Mouse (Mus musculus) intestine, postnatal 0 days (tissue): Measurements from ENCODE around the gene Med15. TPM values are rescaled to one million over a fixed set of nuclear protein-coding genes. Genes with fewer than 3 reads are reported as not detected.

ENCODE experiments used
- ATAC-seq: fragments of 200-750 bp; cut with Nextera tagmentation; 2 replicates; pipeline ENCODE4 v1.8.0; 2017; ENCODE audit warnings: mild to moderate bottlenecking, moderate TSS enrichment, moderate library complexity
- H3K27ac ChIP-seq: fragments of 300-500 bp; sonication (generic); 2 replicates; pipeline ENCODE4 v1.5.1; 2014; ENCODE audit warnings: mild to moderate bottlenecking, low read depth, low read length, moderate library complexity
- H3K27me3 ChIP-seq: fragments of 300-500 bp; sonication (generic); replicated peaks from 2 replicates; pipeline ENCODE4 v1.6.1; 2014; ENCODE audit warnings: low read length, mixed read lengths; ENCODE audit not compliant: control insufficient read depth, insufficient read depth
- H3K36me3 ChIP-seq: fragments of 300-500 bp; sonication (generic); 2 replicates; pipeline ENCODE4 v1.6.1; 2014; ENCODE audit warnings: mild to moderate bottlenecking, moderate library complexity; ENCODE audit not compliant: control insufficient read depth, insufficient read depth
- H3K4me1 ChIP-seq: fragments of 300-500 bp; sonication (generic); replicated peaks from 2 replicates; pipeline ENCODE4 v1.6.1; 2014; ENCODE audit warnings: antibody characterized with exemption, low read length, mixed read lengths; ENCODE audit not compliant: control insufficient read depth, insufficient read depth
- H3K4me2 ChIP-seq: fragments of 300-500 bp; sonication (generic); replicated peaks from 2 replicates; pipeline ENCODE4 v1.6.1; 2014; ENCODE audit warnings: low read depth, mild to moderate bottlenecking, moderate library complexity
- H3K4me3 ChIP-seq: fragments of 300-500 bp; sonication (generic); 2 replicates; pipeline ENCODE4 v1.5.1; 2014; ENCODE audit warnings: low read depth, low read length
- H3K9ac ChIP-seq: fragments of 300-500 bp; sonication (generic); 2 replicates; pipeline ENCODE4 v1.6.1; 2014; ENCODE audit warnings: mild to moderate bottlenecking, low read depth, low read length
- H3K9me3 ChIP-seq: fragments of 300-500 bp; sonication (generic); 2 replicates; pipeline ENCODE4 v1.6.1; 2016; ENCODE audit warnings: mixed run types; ENCODE audit not compliant: control insufficient read depth
- CTCF ChIP-seq: sonication (generic); IDR thresholded peaks from 2 replicates; pipeline ENCODE4 v1.5.1; 2016; ENCODE audit warnings: low read depth, mild to moderate bottlenecking, control low read depth, antibody characterized with exemption, moderate library complexity
- WGBS: fragments of 180-500 bp; shearing (Covaris S2); extraction: QIAGEN DNeasy Blood & Tissue Kit; methylation state at CpG from one replicate; pipeline ENCODE4 v1.1.7; 2014; 5-methylcytosine and 5-hydroxymethylcytosine counted together
- polyA plus RNA-seq: library from polyadenylated mRNA; unstranded; fragments of >200 nt; fragmentation: Nextera tagmentation; extraction: Ambion mirVana; gene quantifications from 2 replicates; pipeline ENCODE4 v1.2.1, GENCODE M21; 2015

Gene Med15
- polyA plus RNA-seq, 1 experiment from 2014 or later: 26.6 TPM

- ATAC-seq: no peak
- no peaks in the 10 kb centered on the region for H3K27me3 ChIP-seq
- no peak overlapping the region for H3K9ac ChIP-seq
- H3K9me3 ChIP-seq: no peaks in the 10 kb centered on the region
- H3K4me1 ChIP-seq: no peaks in the 10 kb centered on the region
- H3K27ac ChIP-seq: no peak overlapping the region
- no peak overlapping the region for H3K4me2 ChIP-seq
- TF ChIP-seq CTCF: no peak
- H3K4me3 ChIP-seq: no peak overlapping the region
- H3K36me3 ChIP-seq: peaks cover 57% of the 10 kb centered on the region
Measured at GRCm38 (mm10) chr16:17665568-17665967, 67.1 kb downstream of the Med15 start.

DNA sequence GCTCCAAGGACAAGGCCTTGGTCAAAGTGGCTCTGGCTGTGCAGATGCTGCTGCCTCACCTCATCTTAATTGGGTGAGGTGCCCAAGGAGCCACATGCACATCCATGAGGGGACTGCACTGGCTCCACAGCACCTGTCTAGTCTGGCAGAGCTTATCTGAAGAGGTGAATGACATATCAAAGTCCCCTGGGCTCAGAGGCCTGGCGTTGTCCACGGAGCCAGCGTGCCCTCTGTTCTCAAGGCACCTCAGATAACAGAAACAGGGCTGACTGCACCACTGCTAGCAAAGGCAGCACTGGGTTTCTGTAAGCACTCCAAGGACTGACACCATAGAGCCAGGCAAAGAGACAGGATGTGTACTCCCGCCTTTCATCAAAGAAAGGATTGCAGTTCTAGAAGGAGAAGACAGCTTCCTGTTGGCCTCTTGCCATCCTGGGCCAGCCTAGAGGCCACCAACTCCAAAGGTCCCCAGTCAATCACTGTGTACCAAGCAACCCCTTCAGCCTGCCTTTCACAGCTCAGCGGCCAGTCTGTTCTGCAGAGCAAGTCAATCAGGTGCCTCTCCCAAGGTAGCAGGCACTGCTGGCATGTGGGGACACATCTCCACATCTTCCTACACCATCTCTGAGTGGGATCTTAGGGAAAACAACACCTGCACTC, 76.3 kb downstream of the Med15 start:
- H3K9me3 ChIP-seq: no peaks in the 10 kb centered on the region
- no peak overlapping the region for H3K4me3 ChIP-seq
- TF ChIP-seq CTCF: no peak
- H3K9ac ChIP-seq: no peak overlapping the region
- H3K4me1 ChIP-seq: no peaks in the 10 kb centered on the region
- peak; percentile 90 for ATAC-seq
- peak overlapping the region; percentile 83 for H3K27ac ChIP-seq
- no peak overlapping the region for H3K4me2 ChIP-seq
- WGBS: 35% methylated on average over 5 of the region's 5 CpGs
- H3K36me3 ChIP-seq: peaks cover 74% of the 10 kb centered on the region
- H3K27me3 ChIP-seq: no peaks in the 10 kb centered on the region

GRCm38 (mm10) chr16:17654188-17654795, 78.4 kb downstream of the Med15 start:
- 89% methylated on average over 4 of the region's 4 CpGs for WGBS
- no peaks in the 10 kb centered on the region for H3K9me3 ChIP-seq
- H3K36me3 ChIP-seq: peaks cover 74% of the 10 kb centered on the region
- H3K27me3 ChIP-seq: no peaks in the 10 kb centered on the region
- H3K9ac ChIP-seq: no peak overlapping the region
- H3K27ac ChIP-seq: no peak overlapping the region
- no peak for ATAC-seq
- H3K4me2 ChIP-seq: no peak overlapping the region
- H3K4me1 ChIP-seq: no peaks in the 10 kb centered on the region
- H3K4me3 ChIP-seq: no peak overlapping the region
- no peak for TF ChIP-seq CTCF

- Histone ChIP-seq H3K27ac (no peak overlapping the region), H3K4me2 (no peak overlapping the region), H3K4me3 (no peak overlapping the region), H3K36me3 (peaks cover 71% of the 10 kb centered on the region), H3K27me3 (no peaks in the 10 kb centered on the region), H3K9ac (no peak overlapping the region), H3K9me3 (no peaks in the 10 kb centered on the region), H3K4me1 (no peaks in the 10 kb centered on the region)
- WGBS: 95% methylated on average over 5 of the region's 5 CpGs
- TF ChIP-seq CTCF: no peak
- ATAC-seq: no peak
Measured at GRCm38 (mm10) chr16:17653601-17654000, 79.1 kb downstream of the Med15 start.

- Histone ChIP-seq H3K27me3 (no peaks in the 10 kb centered on the region), H3K9ac (no peak overlapping the region), H3K27ac (no peak overlapping the region), H3K36me3 (peaks cover 64% of the 10 kb centered on the region), H3K4me3 (no peak overlapping the region), H3K9me3 (no peaks in the 10 kb centered on the region), H3K4me2 (no peak overlapping the region), H3K4me1 (no peaks in the 10 kb centered on the region)
- TF ChIP-seq CTCF: no peak
- no peak for ATAC-seq
- 95% methylated on average over 4 of the region's 4 CpGs for WGBS
Measured at GRCm38 (mm10) chr16:17652607-17653006, 80.1 kb downstream of the Med15 start.

GRCm38 (mm10) chr16:17650711-17651110, 82.0 kb downstream of the Med15 start:
- peaks cover 4% of the 10 kb centered on the region; the same call in 1 of the 2 replicates for H3K4me1 ChIP-seq
- no peak for TF ChIP-seq CTCF
- 93% methylated on average over 1 of the region's 1 CpGs for WGBS
- H3K4me2 ChIP-seq: no peak overlapping the region
- H3K4me3 ChIP-seq: no peak overlapping the region
- no peak overlapping the region for H3K27ac ChIP-seq
- H3K27me3 ChIP-seq: no peaks in the 10 kb centered on the region
- no peak for ATAC-seq
- H3K36me3 ChIP-seq: peaks cover 64% of the 10 kb centered on the region
- H3K9ac ChIP-seq: no peak overlapping the region
- no peaks in the 10 kb centered on the region for H3K9me3 ChIP-seq
